Mouse (Mus musculus): Measurements from ENCODE around the gene Atpaf2. TPM values are rescaled to one million over a fixed set of nuclear protein-coding genes. Genes with fewer than 3 reads are reported as not detected.

The Atpaf2 gene
- polyA plus RNA-seq, 1 experiment from 2014 or later, result 50.2 TPM

Other genes with a start within 250 kb of the Atpaf2 start
- 37.9 and 45.3 TPM in 2 replicates for gene Srebf1, start 195.9 kb downstream of the Atpaf2 start, polyA plus RNA-seq (2014; fragmentation: Nextera tagmentation; extraction: Ambion mirVana)
- 22.5 and 25.7 TPM in 2 replicates for gene Tom1l2, start 65.6 kb downstream of the Atpaf2 start, polyA plus RNA-seq (2014; fragmentation: Nextera tagmentation; extraction: Ambion mirVana)
- 1.8 and 3.3 TPM in 2 replicates for gene Drc3, start 65.1 kb downstream of the Atpaf2 start, polyA plus RNA-seq (2014; fragmentation: Nextera tagmentation; extraction: Ambion mirVana)
- gene Gid4, start 1.3 kb downstream of the Atpaf2 start, polyA plus RNA-seq (2014; fragmentation: Nextera tagmentation; extraction: Ambion mirVana), result 23.4 and 24.7 TPM in 2 replicates
- 65.4 and 67.1 TPM in 2 replicates for gene Drg2, start 36.1 kb upstream of the Atpaf2 start, polyA plus RNA-seq (2014; fragmentation: Nextera tagmentation; extraction: Ambion mirVana)
- gene Myo15, start 50.9 kb upstream of the Atpaf2 start, polyA plus RNA-seq (2014; fragmentation: Nextera tagmentation; extraction: Ambion mirVana), result 0.01 and 0.03 TPM in 2 replicates
- 33.9 and 39.3 TPM in 2 replicates for gene Alkbh5, start 117.9 kb upstream of the Atpaf2 start, polyA plus RNA-seq (2014; fragmentation: Nextera tagmentation; extraction: Ambion mirVana)

All from heart, embryonic 14.5 days (tissue).